Mouse (Mus musculus): ENCODE measurements around the gene Hoxd12. TPM values are rescaled to one million over a fixed set of nuclear protein-coding genes. Genes with fewer than 3 reads are reported as not detected.
A peak's percentile ranks its signal among the peaks of the same experiment; 100 is the strongest.

The Hoxd12 gene
- polyA plus RNA-seq, 1 experiment from 2014 or later: 0.12 TPM

DNA sequence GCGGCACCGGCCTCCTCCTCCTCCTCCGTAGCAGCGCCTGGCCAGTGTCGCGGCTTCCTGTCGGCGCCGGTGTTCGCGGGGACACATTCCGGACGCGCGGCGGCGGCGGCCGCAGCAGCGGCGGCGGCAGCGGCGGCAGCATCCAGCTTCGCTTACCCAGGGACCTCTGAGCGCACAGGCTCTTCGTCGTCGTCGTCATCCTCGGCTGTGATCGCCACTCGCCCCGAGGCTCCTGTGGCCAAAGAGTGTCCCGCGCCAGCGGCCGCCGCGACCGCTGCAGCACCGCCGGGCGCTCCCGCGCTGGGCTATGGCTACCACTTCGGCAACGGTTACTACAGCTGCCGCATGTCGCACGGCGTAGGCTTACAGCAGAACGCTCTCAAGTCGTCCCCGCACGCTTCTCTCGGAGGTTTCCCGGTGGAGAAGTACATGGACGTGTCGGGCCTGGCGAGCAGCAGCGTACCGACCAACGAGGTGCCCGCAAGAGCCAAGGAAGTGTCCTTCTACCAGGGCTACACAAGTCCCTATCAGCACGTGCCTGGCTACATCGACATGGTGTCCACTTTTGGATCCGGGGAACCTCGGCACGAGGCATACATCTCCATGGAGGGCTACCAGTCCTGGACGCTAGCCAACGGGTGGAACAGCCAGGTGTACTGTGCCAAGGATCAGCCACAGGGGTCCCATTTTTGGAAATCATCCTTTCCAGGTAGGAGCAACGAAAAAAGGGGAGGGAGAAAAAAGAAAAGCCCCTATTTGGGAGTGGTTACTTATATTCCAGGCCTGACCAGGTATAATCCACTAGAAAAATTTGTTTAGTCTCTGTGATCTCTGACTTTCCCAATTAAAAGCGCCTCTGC is 6.2 kb upstream of the Hoxd12 start:
- peak; percentile 25; the same call in 1 of the 2 replicates for ATAC-seq
- H3K9ac ChIP-seq (ENCODE audit: low read depth, low read length): no peak overlapping the region
- WGBS: under 1% methylated on average over 65 of the region's 74 CpGs
- H3K27ac ChIP-seq (ENCODE audit: low read depth, low read length): no peak overlapping the region
- no peak for TF ChIP-seq CTCF (IDR thresholded peaks at IDR 0.05; ENCODE audit: low read depth)
- H3K9me3 ChIP-seq (ENCODE audit: control insufficient read depth): no peaks in the 10 kb centered on the region
- peaks cover 96% of the 10 kb centered on the region for H3K27me3 ChIP-seq (replicated peaks; ENCODE audit: control insufficient read depth, insufficient read depth, low read length)
- peak overlapping the region; percentile 42 for H3K4me3 ChIP-seq (ENCODE audit: low read depth, low read length)
- H3K36me3 ChIP-seq (ENCODE audit: control insufficient read depth, insufficient read depth): no peaks in the 10 kb centered on the region
- 0 out of 2 replicates have a peak, but pooled peaks cover 3% of the 10 kb centered on the region for H3K4me1 ChIP-seq (replicated peaks; ENCODE audit: control insufficient read depth, insufficient read depth, low read length)
- peak overlapping the region; percentile 71 for H3K4me2 ChIP-seq (replicated peaks; ENCODE audit: low read depth)

DNA sequence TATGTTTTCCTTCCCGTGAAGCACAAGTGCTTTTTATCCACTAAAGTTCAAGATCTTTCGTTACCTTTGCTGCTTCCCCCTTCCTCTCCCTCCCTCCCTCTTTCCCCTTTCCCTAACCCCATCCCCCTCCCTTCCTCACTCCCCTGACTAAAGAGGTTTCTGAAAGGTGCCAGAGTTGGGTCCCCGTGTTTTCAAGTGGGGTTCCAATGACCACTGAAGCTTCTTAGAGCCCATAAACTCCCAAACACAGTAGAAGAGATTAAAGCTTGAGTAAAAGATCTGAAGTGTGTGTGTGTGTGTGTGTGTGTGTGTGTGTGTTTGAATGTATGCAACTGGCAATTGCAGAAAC is 5.6 kb upstream of the Hoxd12 start:
- 1% methylated on average over 3 of the region's 3 CpGs for WGBS
- Histone ChIP-seq H3K4me2 (replicated peaks; ENCODE audit: low read depth) (no peak overlapping the region), H3K9me3 (ENCODE audit: control insufficient read depth) (no peaks in the 10 kb centered on the region), H3K9ac (ENCODE audit: low read depth, low read length) (no peak overlapping the region), H3K27ac (ENCODE audit: low read depth, low read length) (no peak overlapping the region), H3K4me3 (ENCODE audit: low read depth, low read length) (no peak overlapping the region), H3K36me3 (ENCODE audit: control insufficient read depth, insufficient read depth) (no peaks in the 10 kb centered on the region), H3K27me3 (replicated peaks; ENCODE audit: control insufficient read depth, insufficient read depth, low read length) (peaks cover 96% of the 10 kb centered on the region), H3K4me1 (replicated peaks; ENCODE audit: control insufficient read depth, insufficient read depth, low read length) (0 out of 2 replicates have a peak, but pooled peaks cover 3% of the 10 kb centered on the region)
- no peak for ATAC-seq
- no peak for TF ChIP-seq CTCF (IDR thresholded peaks at IDR 0.05; ENCODE audit: low read depth)

DNA sequence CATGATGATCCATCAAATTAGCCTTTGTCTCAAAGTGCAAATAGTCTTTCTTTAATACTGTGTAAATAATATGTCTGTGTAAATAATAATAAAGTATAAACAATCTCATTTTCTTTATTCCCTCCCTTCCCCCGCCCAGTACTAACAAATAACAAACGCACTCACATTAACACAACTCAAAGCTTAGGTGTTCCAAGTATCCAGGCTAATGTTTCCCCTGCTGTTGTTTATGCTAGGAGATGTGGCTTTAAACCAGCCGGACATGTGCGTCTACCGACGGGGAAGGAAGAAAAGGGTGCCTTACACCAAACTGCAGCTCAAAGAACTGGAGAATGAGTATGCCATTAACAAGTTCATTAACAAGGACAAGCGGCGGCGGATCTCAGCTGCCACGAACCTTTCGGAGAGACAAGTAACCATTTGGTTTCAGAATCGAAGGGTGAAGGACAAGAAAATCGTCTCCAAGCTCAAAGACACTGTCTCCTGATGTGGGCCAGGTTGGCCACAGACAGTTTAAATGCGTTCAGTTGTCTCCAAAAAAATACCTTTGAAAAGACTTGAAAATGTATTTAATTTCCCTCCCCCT is 5.1 kb upstream of the Hoxd12 start:
- no peak for ATAC-seq
- TF ChIP-seq CTCF (IDR thresholded peaks at IDR 0.05; ENCODE audit: low read depth): no peak
- no peak overlapping the region for H3K4me3 ChIP-seq (ENCODE audit: low read depth, low read length)
- no peak overlapping the region for H3K27ac ChIP-seq (ENCODE audit: low read depth, low read length)
- H3K27me3 ChIP-seq (replicated peaks; ENCODE audit: control insufficient read depth, insufficient read depth, low read length): peaks cover 96% of the 10 kb centered on the region
- H3K9me3 ChIP-seq (ENCODE audit: control insufficient read depth): no peaks in the 10 kb centered on the region
- H3K36me3 ChIP-seq (ENCODE audit: control insufficient read depth, insufficient read depth): no peaks in the 10 kb centered on the region
- H3K4me1 ChIP-seq (replicated peaks; ENCODE audit: control insufficient read depth, insufficient read depth, low read length): 0 out of 2 replicates have a peak, but pooled peaks cover 3% of the 10 kb centered on the region
- H3K4me2 ChIP-seq (replicated peaks; ENCODE audit: low read depth): no peak overlapping the region
- H3K9ac ChIP-seq (ENCODE audit: low read depth, low read length): no peak overlapping the region
- 2% methylated on average over 14 of the region's 14 CpGs for WGBS

DNA sequence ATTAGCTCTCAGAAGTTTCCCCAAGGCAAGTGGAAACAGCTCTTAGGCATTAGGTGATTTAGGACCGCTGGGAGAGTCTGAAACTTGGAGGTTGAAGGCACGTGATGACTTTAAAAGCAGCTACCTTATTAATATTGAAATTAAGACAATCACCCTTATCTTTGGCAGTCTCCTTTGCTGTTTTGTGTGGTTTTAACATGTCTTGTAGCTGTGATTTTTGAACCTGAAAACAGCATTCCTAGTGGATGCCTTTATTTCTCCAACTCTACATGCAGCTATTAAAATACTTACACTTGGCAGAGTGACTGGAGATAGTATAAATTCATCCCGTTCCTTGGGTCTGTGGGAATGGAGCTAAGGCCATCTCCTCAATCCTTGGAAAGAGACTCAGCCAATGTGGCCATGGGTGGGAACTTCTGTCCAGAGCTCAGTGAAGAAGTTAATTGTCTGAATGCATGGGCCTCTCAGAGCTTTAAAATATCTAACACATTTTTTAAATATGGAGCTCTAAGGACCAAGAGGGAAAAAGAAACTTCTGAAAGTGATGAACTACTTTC is 4.1 kb upstream of the Hoxd12 start:
- Histone ChIP-seq H3K27ac (ENCODE audit: low read depth, low read length) (no peak overlapping the region), H3K9ac (ENCODE audit: low read depth, low read length) (no peak overlapping the region), H3K4me1 (replicated peaks; ENCODE audit: control insufficient read depth, insufficient read depth, low read length) (0 out of 2 replicates have a peak, but pooled peaks cover 3% of the 10 kb centered on the region), H3K4me3 (ENCODE audit: low read depth, low read length) (no peak overlapping the region), H3K27me3 (replicated peaks; ENCODE audit: control insufficient read depth, insufficient read depth, low read length) (peaks cover 97% of the 10 kb centered on the region), H3K36me3 (ENCODE audit: control insufficient read depth, insufficient read depth) (no peaks in the 10 kb centered on the region), H3K4me2 (replicated peaks; ENCODE audit: low read depth) (no peak overlapping the region), H3K9me3 (ENCODE audit: control insufficient read depth) (no peaks in the 10 kb centered on the region)
- WGBS: 5% methylated on average over 3 of the region's 3 CpGs
- no peak for TF ChIP-seq CTCF (IDR thresholded peaks at IDR 0.05; ENCODE audit: low read depth)
- ATAC-seq: no peak

DNA sequence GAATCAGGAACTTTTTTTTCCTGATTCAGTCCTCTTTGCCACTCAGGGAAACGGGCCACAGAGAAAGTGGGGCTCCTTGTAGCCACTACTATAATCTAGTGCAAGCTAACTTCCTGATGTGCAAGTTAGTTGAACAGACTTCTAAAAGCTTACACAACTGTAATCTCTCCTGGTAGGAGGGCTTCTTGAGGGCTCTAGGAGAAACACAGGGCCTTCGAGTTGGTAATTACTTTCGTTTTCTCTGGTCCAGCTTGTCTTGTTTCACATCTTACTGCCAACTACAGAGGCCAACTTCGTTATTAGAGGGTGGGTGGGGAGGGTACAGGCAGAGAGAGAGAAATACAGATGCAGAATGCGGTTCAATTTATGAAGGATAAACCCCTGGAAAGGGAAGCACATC is 3.0 kb upstream of the Hoxd12 start:
- Histone ChIP-seq H3K4me3 (ENCODE audit: low read depth, low read length) (peak overlapping the region; percentile 38; the same call in 1 of the 2 replicates), H3K36me3 (ENCODE audit: control insufficient read depth, insufficient read depth) (no peaks in the 10 kb centered on the region), H3K9me3 (ENCODE audit: control insufficient read depth) (no peaks in the 10 kb centered on the region), H3K4me1 (replicated peaks; ENCODE audit: control insufficient read depth, insufficient read depth, low read length) (0 out of 2 replicates have a peak, but pooled peaks cover 3% of the 10 kb centered on the region), H3K4me2 (replicated peaks; ENCODE audit: low read depth) (peak overlapping the region; percentile 33), H3K9ac (ENCODE audit: low read depth, low read length) (no peak overlapping the region), H3K27ac (ENCODE audit: low read depth, low read length) (no peak overlapping the region), H3K27me3 (replicated peaks; ENCODE audit: control insufficient read depth, insufficient read depth, low read length) (peaks cover 99% of the 10 kb centered on the region)
- TF ChIP-seq CTCF (IDR thresholded peaks at IDR 0.05; ENCODE audit: low read depth): no peak
- ATAC-seq: no peak
- WGBS: 13% methylated on average over 5 of the region's 5 CpGs
